Mouse (Mus musculus) liver, embryonic 14.5 days (tissue): Measurements from ENCODE around the gene Yju2.

Experiments used
- CTCF ChIP-seq: IDR thresholded peaks from 2 replicates; pipeline ENCODE4 v1.5.1; 2016; ENCODE audit warnings: antibody characterized with exemption, low read depth, control low read depth
- EP300 ChIP-seq: IDR thresholded peaks from 2 replicates; pipeline ENCODE4 v1.6.1; 2016; ENCODE audit warnings: antibody characterized with exemption, low read depth

- no peak for TF ChIP-seq CTCF
- TF ChIP-seq EP300, result no peak
These were observed 2.8 kb upstream of the Yju2 start for GRCm38 (mm10) chr17:55956129-55956528.
